Mouse (Mus musculus) G1E (cell line): ENCODE results near the gene Osgepl1. TPM values are rescaled to one million over a fixed set of nuclear protein-coding genes. Genes with fewer than 3 reads are reported as not detected.

Experiments used
- ATAC-seq: 2 replicates; pipeline ENCODE4 v1.8.0; 2016; ENCODE audit warnings: mild to moderate bottlenecking; ENCODE audit not compliant: insufficient number of reproducible peaks, poor library complexity, low FRiP score, severe bottlenecking; ENCODE audit errors: extremely low read depth
- DNase-seq: peaks from one replicate; pipeline ENCODE4 v3.0.0; 2012; ENCODE audit warnings: low spot score
- H3K27me3 ChIP-seq: 2 replicates; pipeline ENCODE4 v1.6.1; 2012; ENCODE audit warnings: mild to moderate bottlenecking, low read length, inconsistent platforms; ENCODE audit not compliant: insufficient read depth
- H3K36me3 ChIP-seq: replicated peaks from 2 replicates; pipeline ENCODE3; 2012; ENCODE audit warnings: mild to moderate bottlenecking, inconsistent platforms
- H3K4me1 ChIP-seq: 2 replicates; pipeline ENCODE4 v1.6.1; 2012; ENCODE audit warnings: low read depth, low read length, inconsistent platforms, mixed read lengths; ENCODE audit not compliant: insufficient read depth
- H3K4me3 ChIP-seq: 2 replicates; pipeline ENCODE4 v1.5.1; 2012; ENCODE audit warnings: low read depth, mild to moderate bottlenecking, inconsistent platforms, low read length, moderate library complexity, mixed read lengths
- H3K9me3 ChIP-seq: replicated peaks from 2 replicates; pipeline ENCODE4 v1.6.1; 2012; ENCODE audit warnings: inconsistent platforms
- CTCF ChIP-seq: IDR thresholded peaks from 2 replicates; pipeline ENCODE4 v1.5.1; 2012; ENCODE audit warnings: low read depth, low read length, inconsistent platforms, mixed read lengths
- GATA1 ChIP-seq: IDR thresholded peaks from 2 replicates; pipeline ENCODE4 v1.6.1; 2012; ENCODE audit warnings: borderline replicate concordance, low read length, inconsistent platforms, mixed read lengths
- GATA2 ChIP-seq: IDR thresholded peaks from 2 replicates; pipeline ENCODE4 v1.6.1; 2012; ENCODE audit warnings: low read depth, low read length, inconsistent platforms, borderline replicate concordance
- POLR2AphosphoS5 ChIP-seq: IDR thresholded peaks from 2 replicates; pipeline ENCODE4 v1.6.1; 2012; ENCODE audit warnings: low read depth, low read length, inconsistent platforms; ENCODE audit not compliant: insufficient replicate concordance
- TAL1 ChIP-seq: conservative IDR thresholded peaks from 2 replicates; pipeline ENCODE4 v1.6.1; 2012; ENCODE audit warnings: low read depth, low read length, inconsistent platforms, mixed read lengths
- polyA plus RNA-seq: library from polyadenylated mRNA; stranded (reverse); fragments of >175 nt; gene quantifications from 2 replicates; pipeline ENCODE4 v1.2.3, GENCODE M21; 2012
- total RNA-seq, 2 experiments: library from RNA; stranded (forward) in 1 of 2; stranded (reverse) in 1 of 2; fragments of 200-1000 nt in 1 of 2; fragments of >200 nt in 1 of 2; fragmentation: Nextera tagmentation in 1 of 2; gene quantifications; 2 replicates each; pipeline ENCODE4 v1.2.3; 2014 to 2017

Gene Osgepl1
- total and polyA plus RNA-seq, 3 experiments: 2.1 to 102 (median 51.6) TPM

DNA sequence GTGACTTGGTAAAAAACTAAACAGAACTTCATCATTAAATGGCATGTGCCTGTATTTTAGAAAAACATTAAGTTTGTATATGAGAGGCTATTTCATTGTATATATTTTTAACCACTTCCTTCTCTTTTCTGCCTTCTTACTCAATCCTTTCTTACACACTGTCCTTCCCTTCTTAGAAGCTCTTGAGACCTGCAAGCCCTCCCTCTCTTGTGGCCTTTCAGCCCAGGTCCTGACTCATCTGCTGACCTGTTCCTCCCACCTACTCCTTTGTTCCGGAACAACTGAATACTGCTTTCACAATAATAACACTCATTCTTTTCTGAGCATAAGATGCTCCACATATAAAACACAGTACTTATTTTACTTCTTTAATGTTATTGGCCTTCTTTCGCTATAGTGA, 27.6 kb downstream of the Osgepl1 start:
- DNase-seq (no peak), ATAC-seq (no peak)
- Histone ChIP-seq H3K36me3 (peaks cover 44% of the 10 kb centered on the region), H3K4me1 (peaks cover 9% of the 10 kb centered on the region; the same call in 1 of the 2 replicates), H3K27me3 (no peaks in the 10 kb centered on the region), H3K4me3 (no peak overlapping the region), H3K9me3 (no peaks in the 10 kb centered on the region)
- TF ChIP-seq POLR2AphosphoS5 (no peak), TAL1 (no peak), GATA1 (no peak), CTCF (no peak), GATA2 (no peak)

DNA sequence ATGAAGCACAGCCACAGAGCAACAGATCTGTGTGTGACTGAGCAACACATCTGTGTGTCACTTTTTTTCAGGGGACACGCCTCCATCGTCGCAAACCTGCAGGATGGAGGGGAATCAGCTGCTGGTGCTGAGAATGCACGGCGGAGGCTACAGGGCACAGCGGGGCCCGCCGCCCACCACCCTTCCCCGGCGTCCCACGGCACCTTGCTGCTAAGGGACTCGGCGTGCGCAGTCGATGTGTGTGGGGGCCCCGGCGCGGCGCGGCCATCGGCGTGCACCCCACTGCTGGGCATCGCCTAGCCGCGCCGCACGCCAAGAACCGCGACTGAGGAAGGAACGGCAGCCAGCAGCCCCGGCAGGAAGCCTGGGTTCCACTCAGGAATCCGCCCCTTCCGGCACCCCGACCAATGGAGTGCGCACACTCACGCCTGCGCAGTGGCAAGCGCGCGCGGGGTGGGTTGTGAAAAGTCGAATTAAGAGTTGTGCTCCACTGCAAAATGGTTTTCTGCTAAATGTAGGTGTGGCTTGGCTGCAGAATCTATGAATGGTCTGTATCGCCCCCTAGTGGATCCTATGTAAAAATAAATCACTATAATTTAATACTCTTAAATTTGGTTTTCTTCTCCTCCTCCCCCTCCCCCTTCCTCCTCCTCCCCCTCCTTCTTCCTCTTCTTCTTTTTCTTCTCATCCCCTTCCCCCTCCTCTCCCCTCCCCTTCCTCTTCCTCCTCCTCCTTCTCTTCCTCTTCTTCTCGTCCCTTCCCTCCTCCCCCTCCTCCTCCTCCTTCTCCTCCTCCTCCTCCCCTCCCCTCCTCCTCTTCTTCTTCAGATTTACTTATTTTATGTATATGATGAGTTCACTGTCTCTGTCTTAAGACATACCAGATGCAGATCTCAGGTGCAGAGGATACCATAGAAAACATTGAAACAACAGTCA, 39.2 kb downstream of the Osgepl1 start, which contains the start of the genes Asdurf, Gm28551 and Asnsd1:
Asdurf (minus strand) TSS at position 293 of the 935 bp plus-strand sequence.
Gm28551 (minus strand) TSS at position 341 of the 935 bp plus-strand sequence.
Asnsd1 (minus strand) TSS at position 426 of the 935 bp plus-strand sequence.
- Histone ChIP-seq H3K4me1 (peaks cover 16% of the 10 kb centered on the region), H3K27me3 (peaks cover 4% of the 10 kb centered on the region; the same call in 1 of the 2 replicates), H3K4me3 (peak within 1 kb of the TSS; percentile 100), H3K36me3 (peaks cover 23% of the 10 kb centered on the region), H3K9me3 (no peaks in the 10 kb centered on the region)
- TF ChIP-seq GATA1 (no peak), GATA2 (no peak), CTCF (no peak), TAL1 (no peak), POLR2AphosphoS5 (no peak)
- ATAC-seq (peak; percentile 98), DNase-seq (peak; percentile 100)

DNA sequence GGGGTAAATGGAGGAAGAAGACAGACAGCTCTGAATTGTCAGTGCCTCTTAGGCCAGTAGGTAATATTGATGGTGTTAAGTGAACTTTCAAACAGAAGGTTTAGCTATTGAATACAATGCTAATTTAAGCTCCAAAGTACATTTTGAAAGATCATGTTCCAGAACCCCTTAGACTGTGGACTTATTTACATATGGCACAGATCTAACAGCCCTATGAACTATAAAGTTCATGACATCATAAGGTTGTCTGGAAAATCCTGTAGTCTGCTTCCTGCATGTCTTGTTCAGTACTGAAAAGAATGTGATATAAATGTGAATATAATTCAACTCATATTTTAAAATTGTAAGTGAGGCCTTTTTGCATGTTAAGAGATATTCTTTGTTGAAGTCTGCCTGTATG, 45.6 kb downstream of the Osgepl1 start:
- no peaks in the 10 kb centered on the region for H3K9me3 ChIP-seq
- no peak for ATAC-seq
- H3K36me3 ChIP-seq: no peaks in the 10 kb centered on the region
- TF ChIP-seq TAL1: no peak
- TF ChIP-seq GATA1: no peak
- no peak for TF ChIP-seq GATA2
- TF ChIP-seq POLR2AphosphoS5: no peak
- TF ChIP-seq CTCF: no peak
- peaks cover 40% of the 10 kb centered on the region for H3K27me3 ChIP-seq
- H3K4me3 ChIP-seq: no peak overlapping the region
- no peak for DNase-seq
- H3K4me1 ChIP-seq: no peaks in the 10 kb centered on the region

Other genes with a start within 250 kb of the Osgepl1 start
- gene 1700019A02Rik, start 126.0 kb upstream of the Osgepl1 start, total RNA-seq (2014; fragmentation: Nextera tagmentation): not detected in 2 replicates
- gene 1700019A02Rik, start 126.0 kb upstream of the Osgepl1 start, total RNA-seq (2017): not detected in 2 replicates
- not detected in 2 replicates for gene 1700019A02Rik, start 126.0 kb upstream of the Osgepl1 start, polyA plus RNA-seq
- 49.3 and 51.5 TPM in 2 replicates for gene Pms1, start 16.6 kb upstream of the Osgepl1 start, total RNA-seq (2014; fragmentation: Nextera tagmentation)
- 41.0 and 44.5 TPM in 2 replicates for gene Pms1, start 16.6 kb upstream of the Osgepl1 start, total RNA-seq (2017)
- 2.1 and 2.9 TPM in 2 replicates for gene Pms1, start 16.6 kb upstream of the Osgepl1 start, polyA plus RNA-seq
- gene Ormdl1, start 16.5 kb upstream of the Osgepl1 start, total RNA-seq (2014; fragmentation: Nextera tagmentation): 61.4 and 61.7 TPM in 2 replicates
- gene Ormdl1, start 16.5 kb upstream of the Osgepl1 start, total RNA-seq (2017): 98.6 and 102 TPM in 2 replicates
- gene Ormdl1, start 16.5 kb upstream of the Osgepl1 start, polyA plus RNA-seq: 1.4 and 2.0 TPM in 2 replicates
- 7.2 TPM in 1 of 2 replicates, not detected in the other for gene Gm28778, start 16.5 kb upstream of the Osgepl1 start, total RNA-seq (2014; fragmentation: Nextera tagmentation)
- gene Gm28778, start 16.5 kb upstream of the Osgepl1 start, total RNA-seq (2017): 3.4 TPM in 1 of 2 replicates, not detected in the other
- not detected in 2 replicates for gene Gm28778, start 16.5 kb upstream of the Osgepl1 start, polyA plus RNA-seq
- gene Asdurf, start 39.0 kb downstream of the Osgepl1 start, total RNA-seq (2014; fragmentation: Nextera tagmentation): not detected in 2 replicates
- 22.0 and 55.5 TPM in 2 replicates for gene Asdurf, start 39.0 kb downstream of the Osgepl1 start, total RNA-seq (2017)
- gene Asdurf, start 39.0 kb downstream of the Osgepl1 start, polyA plus RNA-seq: 13.1 and 111 TPM in 2 replicates
- 18.3 and 24.2 TPM in 2 replicates for gene Gm28551, start 39.0 kb downstream of the Osgepl1 start, total RNA-seq (2014; fragmentation: Nextera tagmentation)
- 0.41 and 0.49 TPM in 2 replicates for gene Gm28551, start 39.0 kb downstream of the Osgepl1 start, total RNA-seq (2017)
- gene Gm28551, start 39.0 kb downstream of the Osgepl1 start, polyA plus RNA-seq: 0.06 TPM in 1 of 2 replicates, not detected in the other
- 170 and 186 TPM in 2 replicates for gene Asnsd1, start 39.1 kb downstream of the Osgepl1 start, total RNA-seq (2014; fragmentation: Nextera tagmentation)
- gene Asnsd1, start 39.1 kb downstream of the Osgepl1 start, total RNA-seq (2017): 221 and 250 TPM in 2 replicates
- 44.9 and 56.5 TPM in 2 replicates for gene Asnsd1, start 39.1 kb downstream of the Osgepl1 start, polyA plus RNA-seq